Mouse (Mus musculus) heart, embryonic 16.5 days (tissue): ENCODE data around the gene Dio1. TPM values are rescaled to one million over a fixed set of nuclear protein-coding genes. Genes with fewer than 3 reads are reported as not detected.

Source experiments
- ATAC-seq: fragments of 200-750 bp; cut with Nextera tagmentation; replicated peaks from 2 replicates; pipeline ENCODE4 v1.8.0; 2017; ENCODE audit warnings: moderate number of reproducible peaks; ENCODE audit not compliant: insufficient read depth, low FRiP score; ENCODE audit errors: extremely low read depth
- H3K27ac ChIP-seq: fragments of 300-500 bp; sonication (generic); 2 replicates; pipeline ENCODE4 v1.5.1; 2014; ENCODE audit warnings: mild to moderate bottlenecking, low read length, control low read depth, moderate library complexity
- H3K27me3 ChIP-seq: fragments of 300-500 bp; sonication (generic); 2 replicates; pipeline ENCODE4 v1.6.1; 2014; ENCODE audit warnings: low read length, mixed read lengths; ENCODE audit not compliant: control insufficient read depth, insufficient read depth
- H3K36me3 ChIP-seq: fragments of 300-500 bp; sonication (generic); 2 replicates; pipeline ENCODE4 v1.6.1; 2014; ENCODE audit not compliant: control insufficient read depth, insufficient read depth
- H3K4me1 ChIP-seq: fragments of 300-500 bp; sonication (generic); 2 replicates; pipeline ENCODE4 v1.6.1; 2014; ENCODE audit warnings: low read length, mixed read lengths; ENCODE audit not compliant: control insufficient read depth, insufficient read depth
- H3K4me2 ChIP-seq: fragments of 300-500 bp; sonication (generic); 2 replicates; pipeline ENCODE4 v1.6.1; 2014; ENCODE audit warnings: low read depth, mild to moderate bottlenecking, control low read depth, low read length
- H3K4me3 ChIP-seq: fragments of 300-500 bp; sonication (generic); 2 replicates; pipeline ENCODE4 v1.5.1; 2014; ENCODE audit warnings: mild to moderate bottlenecking, control low read depth, low read length
- H3K9ac ChIP-seq: fragments of 300-500 bp; sonication (generic); 2 replicates; pipeline ENCODE4 v1.6.1; 2014; ENCODE audit warnings: low read length, control low read depth
- H3K9me3 ChIP-seq: fragments of 300-500 bp; sonication (generic); replicated peaks from 2 replicates; pipeline ENCODE4 v1.6.1; 2016; ENCODE audit warnings: low read length; ENCODE audit not compliant: control insufficient read depth
- WGBS: fragments of 180-500 bp; shearing (Covaris S2); extraction: QIAGEN DNeasy Blood & Tissue Kit; methylation state at CpG from one replicate; pipeline ENCODE4 v1.1.7; 2014; 5-methylcytosine and 5-hydroxymethylcytosine counted together
- polyA plus RNA-seq: library from polyadenylated mRNA; unstranded; fragments of >200 nt; fragmentation: Nextera tagmentation; extraction: Ambion mirVana; gene quantifications from 2 replicates; pipeline ENCODE4 v1.2.1, GENCODE M21; 2015

The Dio1 gene
- 0.35 and 0.91 TPM in 2 replicates for polyA plus RNA-seq

- Histone ChIP-seq H3K27ac (no peak within 1 kb of the TSS), H3K4me3 (no peak within 1 kb of the TSS), H3K9ac (no peak within 1 kb of the TSS), H3K4me1 (no peaks in the 10 kb centered on the region), H3K4me2 (no peak within 1 kb of the TSS), H3K27me3 (no peaks in the 10 kb centered on the region; the same call in 1 of the 2 replicates), H3K36me3 (no peaks in the 10 kb centered on the region), H3K9me3 (no peaks in the 10 kb centered on the region)
- no peak for ATAC-seq
- WGBS = 46% methylated on average over 6 of the region's 6 CpGs
Observed at GRCm38 (mm10) chr4:107306966-107307365, at the start of gene Dio1. Gene Dio1, minus strand, starts transcription at chr4:107307169.

- Histone ChIP-seq H3K36me3 (peaks cover 4% of the 10 kb centered on the region), H3K4me2 (no peak overlapping the region), H3K9ac (no peak overlapping the region), H3K9me3 (no peaks in the 10 kb centered on the region), H3K27ac (no peak overlapping the region), H3K4me1 (no peaks in the 10 kb centered on the region), H3K27me3 (no peaks in the 10 kb centered on the region), H3K4me3 (no peak overlapping the region)
- no peak for ATAC-seq
- WGBS = 57% methylated on average over 4 of the region's 4 CpGs
Observed at GRCm38 (mm10) chr4:107354543-107354942, 47.6 kb upstream of the Dio1 start.

GRCm38 (mm10) chr4:107354126-107354525, 47.2 kb upstream of the Dio1 start:
- Histone ChIP-seq H3K4me3 (no peak overlapping the region), H3K4me2 (no peak overlapping the region), H3K4me1 (no peaks in the 10 kb centered on the region), H3K9me3 (no peaks in the 10 kb centered on the region), H3K27ac (no peak overlapping the region), H3K27me3 (no peaks in the 10 kb centered on the region), H3K36me3 (peaks cover 4% of the 10 kb centered on the region), H3K9ac (no peak overlapping the region)
- 87% methylated on average over 5 of the region's 5 CpGs for whole genome bisulfite sequencing
- no peak for ATAC-seq

- H3K4me2 ChIP-seq = no peak overlapping the region
- H3K9me3 ChIP-seq = no peaks in the 10 kb centered on the region
- WGBS = 77% methylated on average over 3 of the region's 3 CpGs
- no peak overlapping the region for H3K27ac ChIP-seq
- no peak for ATAC-seq
- H3K36me3 ChIP-seq = peaks cover 4% of the 10 kb centered on the region
- H3K27me3 ChIP-seq = no peaks in the 10 kb centered on the region
- H3K9ac ChIP-seq = no peak overlapping the region
- no peak overlapping the region for H3K4me3 ChIP-seq
- H3K4me1 ChIP-seq = no peaks in the 10 kb centered on the region
Observed at GRCm38 (mm10) chr4:107353612-107354011, 46.6 kb upstream of the Dio1 start.

- H3K4me1 ChIP-seq = no peaks in the 10 kb centered on the region
- no peak overlapping the region for H3K4me2 ChIP-seq
- H3K9me3 ChIP-seq = no peaks in the 10 kb centered on the region
- no peak overlapping the region for H3K9ac ChIP-seq
- no peak for ATAC-seq
- no peak overlapping the region for H3K4me3 ChIP-seq
- no peaks in the 10 kb centered on the region for H3K27me3 ChIP-seq
- no peak overlapping the region for H3K27ac ChIP-seq
- H3K36me3 ChIP-seq = no peaks in the 10 kb centered on the region
Observed at GRCm38 (mm10) chr4:107351368-107351767, 44.4 kb upstream of the Dio1 start.

GRCm38 (mm10) chr4:107349311-107350008, 42.5 kb upstream of the Dio1 start:
- Histone ChIP-seq H3K9ac (no peak overlapping the region), H3K4me3 (no peak overlapping the region), H3K4me2 (no peak overlapping the region), H3K9me3 (no peaks in the 10 kb centered on the region), H3K27me3 (no peaks in the 10 kb centered on the region), H3K4me1 (no peaks in the 10 kb centered on the region), H3K27ac (no peak overlapping the region), H3K36me3 (peaks cover 3% of the 10 kb centered on the region; the same call in 1 of the 2 replicates)
- WGBS = 64% methylated on average over 8 of the region's 8 CpGs
- no peak; the same call in 1 of the 2 replicates for ATAC-seq

- ATAC-seq = no peak
- WGBS = 67% methylated on average over 20 of the region's 20 CpGs
Observed at GRCm38 (mm10) chr4:107348529-107349310, 41.8 kb upstream of the Dio1 start.

GRCm38 (mm10) chr4:107347221-107347620, 40.3 kb upstream of the Dio1 start:
- H3K36me3 ChIP-seq = peaks cover 3% of the 10 kb centered on the region; the same call in 1 of the 2 replicates
- no peaks in the 10 kb centered on the region for H3K9me3 ChIP-seq
- no peak overlapping the region for H3K27ac ChIP-seq
- H3K27me3 ChIP-seq = no peaks in the 10 kb centered on the region
- H3K4me1 ChIP-seq = no peaks in the 10 kb centered on the region
- H3K4me3 ChIP-seq = no peak overlapping the region
- H3K4me2 ChIP-seq = no peak overlapping the region
- no peak overlapping the region for H3K9ac ChIP-seq
- ATAC-seq = no peak
- WGBS = 74% methylated on average over 6 of the region's 6 CpGs

More at GRCm38 (mm10) chr4:107348529-107349310, 41.8 kb upstream of the Dio1 start:
- H3K4me2 ChIP-seq = no peak overlapping the region
- peaks cover 3% of the 10 kb centered on the region; the same call in 1 of the 2 replicates for H3K36me3 ChIP-seq
- no peaks in the 10 kb centered on the region for H3K9me3 ChIP-seq
- no peaks in the 10 kb centered on the region for H3K4me1 ChIP-seq
- no peak overlapping the region for H3K9ac ChIP-seq
- no peak overlapping the region for H3K4me3 ChIP-seq
- no peaks in the 10 kb centered on the region for H3K27me3 ChIP-seq
- H3K27ac ChIP-seq = no peak overlapping the region

- 83% methylated on average over 7 of the region's 7 CpGs for WGBS
Observed at GRCm38 (mm10) chr4:107344612-107345011, 37.6 kb upstream of the Dio1 start.

More at GRCm38 (mm10) chr4:107344612-107345011, 37.6 kb upstream of the Dio1 start:
- no peak for ATAC-seq
- H3K4me1 ChIP-seq = no peaks in the 10 kb centered on the region
- H3K4me2 ChIP-seq = no peak overlapping the region
- H3K9ac ChIP-seq = no peak overlapping the region
- H3K27ac ChIP-seq = no peak overlapping the region
- H3K27me3 ChIP-seq = no peaks in the 10 kb centered on the region
- H3K9me3 ChIP-seq = no peaks in the 10 kb centered on the region
- no peak overlapping the region for H3K4me3 ChIP-seq
- H3K36me3 ChIP-seq = peaks cover 3% of the 10 kb centered on the region; the same call in 1 of the 2 replicates
